Mouse (Mus musculus): ENCODE measurements around the gene Vmn2r57.
"Not testable (repeated sequence)": the region's sequence is repeated elsewhere in the genome, so short reads cannot be mapped to it uniquely, and the experiment has no call there.

Vmn2r57 gene

GRCm38 (mm10) chr7:41448596-41448995 lies at the start of gene Vmn2r57:
Gene Vmn2r57 (minus strand): TSS chr7:41448696.
- DNase-seq (ENCODE audit: low spot score), result not testable (repeated sequence)

- no peak for DNase-seq (ENCODE audit: low spot score)
Measured at GRCm38 (mm10) chr7:41497871-41498270, 49.4 kb upstream of the Vmn2r57 start.

- DNase-seq (ENCODE audit: low spot score), result no peak
Measured at GRCm38 (mm10) chr7:41451864-41452263, 3.4 kb upstream of the Vmn2r57 start.

GRCm38 (mm10) chr7:41394130-41394529 lies 54.4 kb downstream of the Vmn2r57 start:
- no peak for DNase-seq (ENCODE audit: low spot score)

GRCm38 (mm10) chr7:41393048-41393971 lies 55.2 kb downstream of the Vmn2r57 start, which contains the start of gene AI987944:
Gene AI987944 (minus strand): TSS chr7:41393379.
- DNase-seq (ENCODE audit: low spot score), result peak; percentile 70

Data from spleen, adult 12 weeks (tissue).